In the genomic region with DNA sequence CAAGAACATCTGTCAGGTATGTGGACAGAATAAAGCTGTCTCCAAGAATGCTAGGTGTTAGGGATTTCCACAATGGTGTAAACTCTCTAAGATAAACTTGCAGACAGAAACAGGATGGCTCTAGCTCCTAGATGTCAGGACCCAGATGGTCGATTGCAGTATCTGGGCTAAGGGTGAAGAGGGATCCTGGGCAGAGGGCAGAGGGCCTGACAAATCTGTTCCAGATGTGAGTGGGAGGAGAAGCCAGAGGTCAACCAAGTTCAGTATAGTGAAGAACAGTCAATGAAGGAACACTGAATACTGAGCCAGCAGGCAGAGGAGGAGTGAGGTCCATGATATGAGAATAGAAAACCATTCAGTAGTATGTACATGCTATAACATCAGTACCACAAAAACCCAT, we compare ENCODE assay signal across 25 mouse cellular contexts.
DNase-seq lines count a peak whose midpoint lies in the region; ATAC-seq and TF ChIP-seq lines count a peak whose summit lies in the region.
"Had no signal": no experiment of that assay in that cellular context is flagged by ENCODE, and none has a peak within 500 bp of the region (broad histone marks: within the 10 kb centered on the region; RNA-seq: fewer than 3 reads in every experiment).

No protein-coding gene starts in this region.

- no peaks in the 10 kb centered on the region for H3K9me3 ChIP-seq in lung, embryonic 14.5 days (ENCODE audit: low read depth, low read length)
- H3K9me3 ChIP-seq in limb, embryonic 11.5 days (ENCODE audit: control insufficient read depth, low read length) = no peaks in the 10 kb centered on the region
- H3K9me3 ChIP-seq: heart, embryonic 15.5 days; midbrain, embryonic 12.5 days had no signal

- H3K4me3 ChIP-seq in lung, embryonic 14.5 days (ENCODE audit: low read depth, low read length) = no peak overlapping the region
- no peak overlapping the region for H3K4me3 ChIP-seq in limb, embryonic 11.5 days (ENCODE audit: low read depth, low read length)
- H3K4me3 ChIP-seq: erythroblast, embryonic 14.5 days; heart, embryonic 15.5 days; hindbrain, embryonic 12.5 days; midbrain, embryonic 12.5 days; myocyte had no signal

- H3K4me2 ChIP-seq in lung, embryonic 14.5 days = no peak overlapping the region
- H3K4me2 ChIP-seq in limb, embryonic 11.5 days (ENCODE audit: low read depth, severe bottlenecking) = no peak overlapping the region
- H3K4me2 ChIP-seq: heart, embryonic 15.5 days; hindbrain, embryonic 12.5 days; midbrain, embryonic 12.5 days had no signal

- H3K9ac ChIP-seq in lung, embryonic 14.5 days = no peak overlapping the region
- H3K9ac ChIP-seq in limb, embryonic 11.5 days (ENCODE audit: low read length) = no peak overlapping the region
- H3K9ac ChIP-seq: heart, embryonic 15.5 days; hindbrain, embryonic 12.5 days; liver, embryonic 14.5 days; midbrain, embryonic 12.5 days had no signal

- H3K27me3 ChIP-seq in lung, embryonic 14.5 days (ENCODE audit: insufficient read depth, low read length) = no peaks in the 10 kb centered on the region
- H3K27me3 ChIP-seq in limb, embryonic 11.5 days (ENCODE audit: control insufficient read depth, insufficient read depth, low read length) = no peaks in the 10 kb centered on the region
- H3K27me3 ChIP-seq: heart, embryonic 15.5 days; hindbrain, embryonic 12.5 days; midbrain, embryonic 12.5 days; Patski had no signal

- intact Hi-C loops in left cerebral cortex, postnatal 36 days (cut with DNase I) = no loop called here

- TF ChIP-seq CTCF in lung, embryonic 14.5 days (IDR thresholded peaks at IDR 0.05; ENCODE audit: low read depth) = no peak

- peak; percentile 21 for DNase-seq in lung, embryonic 14.5 days
- DNase-seq in lung, adult 18-20 months = no peak
- DNase-seq in adipocyte (ENCODE audit: low spot score) = peak; percentile 28
- DNase-seq in embryo, embryonic 11 days = peak; percentile 55
- DNase-seq in limb, embryonic 11.5 days (ENCODE audit: low spot score) = peak; percentile 36
- DNase-seq in adrenal gland, adult 8-10 months = no peak
- no peak for DNase-seq in layer of hippocampus, adult 9-11 months
- no peak for DNase-seq in left cerebral cortex, postnatal 36 days (ENCODE audit: low spot score in 2 of 2)
- DNase-seq: adrenal gland, postnatal 25 days; cerebellum, adult 18-20 months; cerebellum, postnatal 14 days; kidney, adult 9 months; kidney, postnatal 14 days; right cerebral cortex, postnatal 25 days; spleen, adult 18-20 months; thymus, postnatal 25 days had no signal

- H3K27ac ChIP-seq in lung, embryonic 14.5 days (ENCODE audit: low read depth) = no peak overlapping the region
- H3K27ac ChIP-seq in limb, embryonic 11.5 days (replicated peaks; ENCODE audit: low read depth, low read length) = no peak overlapping the region
- H3K27ac ChIP-seq: heart, embryonic 15.5 days; hindbrain, embryonic 12.5 days; liver, embryonic 14.5 days; midbrain, embryonic 12.5 days had no signal

- no peaks in the 10 kb centered on the region for H3K4me1 ChIP-seq in lung, embryonic 14.5 days (ENCODE audit: insufficient read depth)
- H3K4me1 ChIP-seq in limb, embryonic 11.5 days (ENCODE audit: control insufficient read depth, insufficient read depth, low read length) = 0 out of 2 replicates have a peak, but pooled peaks cover 3% of the 10 kb centered on the region
- H3K4me1 ChIP-seq: heart, embryonic 15.5 days had no signal

- ATAC-seq in lung, embryonic 14.5 days (ENCODE audit: insufficient read depth) = no peak
- ATAC-seq in limb, embryonic 11.5 days (ENCODE audit: insufficient number of reproducible peaks, low FRiP score, low TSS enrichment, low read depth) = no peak
- ATAC-seq: forebrain, embryonic 16.5 days; intestine, embryonic 16.5 days; Patski had no signal

- 18% methylated on average over 1 of the region's 1 CpGs for WGBS in lung, embryonic 14.5 days
- 22% methylated on average over 1 of the region's 1 CpGs for WGBS in limb, embryonic 11.5 days

- no peaks in the 10 kb centered on the region for H3K36me3 ChIP-seq in lung, embryonic 14.5 days (ENCODE audit: insufficient read depth)
- no peaks in the 10 kb centered on the region for H3K36me3 ChIP-seq in limb, embryonic 11.5 days (ENCODE audit: control insufficient read depth, insufficient read depth, low read length)
- H3K36me3 ChIP-seq: heart, embryonic 15.5 days; hindbrain, embryonic 12.5 days; midbrain, embryonic 12.5 days had no signal

Comparison
In these comparisons a context has a peak if more than half of its experiments do, and no peak if none do; other contexts are left out.
1. DNase-seq: peak in lung, embryonic 14.5 days (single experiment), adipocyte (single experiment), embryo, embryonic 11 days (single experiment) and limb, embryonic 11.5 days (single experiment); none in lung, adult 18-20 months (0 of 2), adrenal gland, adult 8-10 months (single experiment), layer of hippocampus, adult 9-11 months (single experiment) and left cerebral cortex, postnatal 36 days (0 of 2).